Mouse (Mus musculus) CD4-positive, CD25-positive, alpha-beta regulatory T cell (primary cell): ENCODE data around the gene Olfr1444. TPM values are rescaled to one million over a fixed set of nuclear protein-coding genes. Genes with fewer than 3 reads are reported as not detected.

Source experiments
- polyA plus RNA-seq: library from polyadenylated mRNA; unstranded; fragments of 100-300 nt; shearing (Covaris generic); gene quantifications from one replicate; pipeline ENCODE4 v1.2.1, GENCODE M21; 2017

The Olfr1444 gene
- 0.47 TPM for polyA plus RNA-seq

DNA sequence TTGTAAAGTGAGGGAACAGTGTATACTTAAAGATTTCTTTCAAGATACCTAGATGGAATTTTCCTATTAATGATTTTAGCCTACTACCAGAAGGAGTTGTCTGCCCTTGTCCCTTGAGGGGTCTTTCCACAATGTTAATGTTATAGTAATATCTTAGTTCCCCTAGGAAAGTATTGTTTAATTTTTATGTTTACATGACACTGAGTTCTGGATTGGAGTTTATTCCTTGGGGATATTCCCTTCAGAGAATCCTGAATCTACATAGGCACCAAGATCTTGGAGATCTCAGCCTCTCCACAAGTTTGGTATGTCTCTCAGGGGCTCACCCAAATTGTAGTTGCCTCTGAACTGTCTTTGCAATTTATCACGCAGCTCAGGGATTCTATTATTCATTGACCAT, at the start of gene Olfr1444:
Olfr1444 (plus strand) TSS at position 301 of the 400 bp plus-strand sequence.

DNA sequence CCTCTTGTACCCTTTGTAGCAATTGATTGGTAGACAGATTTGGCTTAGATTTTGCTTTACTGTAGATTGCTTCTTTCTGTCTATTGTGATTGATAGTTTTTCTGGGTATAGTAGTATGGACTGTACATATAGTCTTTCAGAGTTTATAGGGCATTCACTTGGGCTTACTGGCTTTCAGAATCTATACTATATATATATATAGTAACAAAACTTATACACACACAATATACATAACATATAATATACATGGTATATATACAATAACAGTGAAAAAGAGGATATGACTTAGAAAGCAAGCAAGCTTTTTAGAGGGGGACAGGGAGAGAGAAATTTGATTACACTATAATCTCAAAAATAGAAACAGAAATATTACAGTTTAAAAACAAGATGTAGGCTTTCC, 10.7 kb upstream of the Olfr1444 start, which contains the start of gene Gm5244:
Gm5244 (plus strand) TSS at position 301 of the 400 bp plus-strand sequence.

DNA sequence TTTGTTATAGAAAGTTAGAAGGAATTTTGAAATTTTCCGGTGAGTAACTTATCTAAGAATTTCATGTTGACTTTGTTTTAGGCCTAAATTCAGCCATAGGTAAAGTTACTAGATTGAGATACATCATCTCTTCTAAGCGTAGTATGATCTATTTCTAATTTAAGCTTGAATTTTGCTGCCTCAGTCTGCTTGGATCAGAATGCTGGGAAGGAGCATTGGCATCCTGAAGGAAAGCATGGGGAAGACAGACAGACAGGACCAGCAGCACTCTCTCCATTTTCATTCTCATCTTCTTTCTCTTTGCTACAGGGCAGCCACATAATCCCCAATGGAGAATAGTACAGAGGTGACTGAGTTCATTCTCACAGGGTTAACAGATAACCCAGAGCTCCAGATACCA, 26.5 kb downstream of the Olfr1444 start, which contains the start of gene Olfr1445:
Olfr1445 (plus strand) TSS at position 301 of the 400 bp plus-strand sequence.

DNA sequence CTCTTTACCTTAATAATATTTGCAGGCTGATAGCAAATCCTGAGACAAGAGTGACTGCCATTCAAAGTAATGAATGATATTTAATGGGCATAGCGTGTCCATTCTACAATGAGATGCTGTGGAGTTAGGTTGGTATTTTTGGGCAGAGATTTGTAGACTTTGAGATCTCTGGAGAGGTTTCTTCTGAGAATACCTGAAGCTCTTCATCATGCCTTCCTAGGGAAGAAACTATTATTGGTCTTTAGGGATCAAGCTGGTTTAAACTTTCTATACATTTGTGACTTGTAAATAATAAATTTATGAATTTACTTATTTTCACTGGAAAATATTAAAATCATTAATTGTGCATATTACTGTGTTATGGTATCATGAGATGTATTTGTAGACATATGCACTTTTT, 36.3 kb downstream of the Olfr1444 start, which contains the start of gene Olfr1446:
Olfr1446 (minus strand) TSS at position 101 of the 400 bp plus-strand sequence.

DNA sequence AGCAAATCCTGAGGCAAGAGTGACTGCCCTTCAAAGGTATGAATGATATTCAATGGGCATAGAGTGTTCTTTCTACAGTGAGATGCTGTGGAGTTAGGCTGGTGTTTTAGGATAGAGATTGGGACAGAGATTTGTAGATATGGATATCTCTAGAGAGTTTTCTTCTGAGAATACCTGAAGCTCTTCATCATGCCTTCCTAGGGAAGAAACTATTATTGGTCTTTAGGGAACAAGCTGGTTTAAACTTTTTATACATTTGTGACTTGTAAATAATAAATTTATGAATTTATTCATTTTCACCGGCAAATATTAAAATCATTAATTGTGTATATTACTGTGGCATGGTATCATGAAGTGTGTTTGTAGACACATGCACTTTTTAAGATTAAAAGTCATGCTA, 46.6 kb downstream of the Olfr1444 start, which contains the start of gene Olfr1447:
Olfr1447 (minus strand) TSS at position 101 of the 400 bp plus-strand sequence.

Other genes starting within 250 kb of the Olfr1444 start
- gene Glyat, start 224.0 kb upstream of the Olfr1444 start, polyA plus RNA-seq: not detected
- gene Olfr1442, start 186.8 kb upstream of the Olfr1444 start, polyA plus RNA-seq: not detected
- gene Olfr1443, start 179.2 kb upstream of the Olfr1444 start, polyA plus RNA-seq: not detected
- not detected for gene Keg1, start 161.5 kb upstream of the Olfr1444 start, polyA plus RNA-seq
- gene Cntf, start 91.7 kb upstream of the Olfr1444 start, polyA plus RNA-seq: 0.19 TPM
- 18.9 TPM for gene Zfp91, start 61.2 kb upstream of the Olfr1444 start, polyA plus RNA-seq
- gene Lpxn, start 61.1 kb upstream of the Olfr1444 start, polyA plus RNA-seq: 155 TPM
- gene Gm5244, start 10.6 kb upstream of the Olfr1444 start, polyA plus RNA-seq: not detected
- gene Olfr1445, start 26.6 kb downstream of the Olfr1444 start, polyA plus RNA-seq: not detected
- gene Olfr1446, start 36.2 kb downstream of the Olfr1444 start, polyA plus RNA-seq: not detected
- not detected for gene Olfr1447, start 46.5 kb downstream of the Olfr1444 start, polyA plus RNA-seq
- not detected for gene Olfr1448, start 67.1 kb downstream of the Olfr1444 start, polyA plus RNA-seq
- not detected for gene Olfr1449, start 73.6 kb downstream of the Olfr1444 start, polyA plus RNA-seq
- not detected for gene Olfr1450, start 93.0 kb downstream of the Olfr1444 start, polyA plus RNA-seq
- 0.19 TPM for gene Olfr1451, start 137.7 kb downstream of the Olfr1444 start, polyA plus RNA-seq
- gene Olfr1453, start 171.0 kb downstream of the Olfr1444 start, polyA plus RNA-seq: not detected
- gene Olfr1454, start 203.3 kb downstream of the Olfr1444 start, polyA plus RNA-seq: not detected
- gene Olfr1457, start 240.6 kb downstream of the Olfr1444 start, polyA plus RNA-seq: not detected
- gene Olfr1458, start 249.5 kb downstream of the Olfr1444 start, polyA plus RNA-seq: not detected